Mouse (Mus musculus) liver, adult (tissue): ENCODE measurements around the gene Parp12.

Source experiments
- GATA4 ChIP-seq: IDR thresholded peaks from 2 replicates; pipeline ENCODE4 v1.6.1; 2014; ENCODE audit warnings: mild to moderate bottlenecking, low read length; ENCODE audit not compliant: insufficient replicate concordance

Gene Parp12

DNA sequence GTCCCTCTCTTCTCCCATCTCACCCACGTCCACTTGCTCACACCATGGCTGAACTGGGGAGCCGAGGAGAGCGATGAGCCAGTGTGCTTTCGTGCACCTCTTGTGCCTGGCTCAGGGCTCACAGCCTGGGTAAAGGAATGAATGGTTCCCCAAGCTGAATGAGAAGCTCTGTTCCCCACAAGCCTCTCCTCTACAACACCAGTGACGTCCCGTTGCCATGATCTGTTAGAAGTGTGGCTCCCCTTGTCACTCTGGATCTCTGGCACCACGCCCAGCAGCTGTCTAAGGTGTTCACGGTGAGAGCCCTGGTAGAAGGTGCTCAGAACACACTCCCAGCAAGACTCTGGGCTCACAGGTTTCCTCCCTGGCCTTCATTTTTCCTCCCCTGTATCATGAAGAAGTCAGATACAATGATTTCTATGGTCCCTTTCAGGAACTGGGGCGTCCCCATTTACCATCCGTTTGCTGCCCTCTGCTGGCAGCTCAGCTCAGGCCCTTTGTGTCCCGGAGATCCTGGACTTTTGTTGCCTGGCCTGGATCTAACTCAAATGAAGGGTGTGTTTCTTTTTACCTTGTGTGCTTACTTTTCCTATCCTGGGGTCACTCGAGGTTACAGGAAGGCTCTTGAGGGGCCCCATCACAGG is 51.1 kb downstream of the Parp12 start:
- TF ChIP-seq GATA4: no peak

DNA sequence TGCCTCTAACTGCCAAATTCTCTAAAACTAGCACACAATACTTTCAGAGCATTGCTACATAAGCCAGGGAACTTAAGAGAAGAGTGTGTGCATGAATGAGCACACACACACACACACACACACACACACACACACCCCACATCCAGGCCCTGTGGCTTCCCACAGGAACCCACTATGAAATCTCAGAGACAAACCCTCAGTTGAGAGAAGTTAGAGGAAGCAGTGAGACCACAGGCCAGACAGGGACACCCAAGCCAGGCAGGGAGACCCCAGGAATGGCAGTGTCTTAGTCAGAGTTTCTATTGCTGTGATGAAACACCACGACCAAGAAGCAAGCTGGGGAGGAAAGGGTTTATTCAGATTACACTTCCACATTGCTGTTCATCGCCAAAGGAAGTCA is 54.6 kb downstream of the Parp12 start:
- no peak for TF ChIP-seq GATA4

DNA sequence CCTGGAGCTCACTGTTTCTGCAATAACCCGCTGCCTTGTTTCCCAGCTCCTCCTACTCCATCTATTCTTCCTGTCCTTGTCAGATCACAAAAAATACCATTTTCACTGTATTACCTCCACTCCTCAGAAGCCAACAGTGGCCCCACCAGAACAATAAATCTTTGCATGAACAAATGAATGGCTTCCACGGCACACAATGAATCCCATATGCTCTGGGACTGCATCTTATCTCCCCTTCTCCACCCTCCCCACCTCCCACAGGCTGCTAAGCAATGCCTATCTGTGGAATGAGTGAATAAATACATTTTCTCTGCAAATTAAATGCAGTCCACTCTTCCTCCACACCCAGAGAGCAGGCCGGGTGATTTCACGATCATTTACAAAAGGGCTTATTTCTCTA is 57.0 kb downstream of the Parp12 start:
- no peak for TF ChIP-seq GATA4

DNA sequence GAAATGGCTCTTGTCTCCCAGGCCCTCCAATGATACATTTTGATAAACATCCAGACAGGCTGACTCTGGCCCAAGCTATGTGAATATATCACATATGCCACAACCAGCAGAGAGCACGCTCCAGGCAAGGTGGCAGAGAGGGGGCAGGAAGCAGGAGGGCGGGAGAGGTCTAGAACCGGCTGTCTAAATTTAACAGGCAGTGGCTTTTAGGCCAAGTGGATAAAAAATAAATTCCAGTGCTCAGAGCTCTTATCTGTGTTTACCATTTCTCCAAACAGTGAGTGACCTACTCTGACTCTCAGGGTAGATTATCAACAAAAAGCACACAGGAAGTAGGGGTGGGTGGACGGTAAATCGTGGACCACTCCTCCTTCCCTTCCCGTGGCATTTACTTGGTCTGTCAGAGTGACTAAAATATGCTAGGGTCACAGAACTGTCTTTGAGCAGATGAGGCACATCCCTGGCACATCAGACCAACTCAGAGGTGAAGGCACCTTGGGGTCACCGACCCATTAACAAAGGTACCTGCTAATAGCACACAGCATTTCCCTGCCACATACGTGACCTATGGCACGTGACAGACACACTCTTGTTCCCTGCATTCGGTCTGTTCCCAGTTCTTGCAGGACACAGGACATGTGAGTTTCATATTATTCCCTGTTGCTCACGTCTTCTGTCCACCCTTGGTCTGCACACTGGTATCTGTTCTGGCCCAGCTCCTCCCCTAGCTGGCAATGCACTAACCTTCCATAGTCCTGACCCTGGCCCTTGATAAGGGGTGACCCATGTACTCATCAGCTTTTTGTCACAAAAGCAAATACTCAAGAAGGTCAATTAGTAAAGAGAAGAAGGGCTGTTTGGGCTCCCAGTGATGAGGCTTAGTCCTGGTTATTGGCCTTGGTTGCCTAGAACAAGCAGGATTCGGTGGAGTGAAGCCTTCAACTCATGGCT is 58.3 kb downstream of the Parp12 start:
- peak; percentile 93 for TF ChIP-seq GATA4

DNA sequence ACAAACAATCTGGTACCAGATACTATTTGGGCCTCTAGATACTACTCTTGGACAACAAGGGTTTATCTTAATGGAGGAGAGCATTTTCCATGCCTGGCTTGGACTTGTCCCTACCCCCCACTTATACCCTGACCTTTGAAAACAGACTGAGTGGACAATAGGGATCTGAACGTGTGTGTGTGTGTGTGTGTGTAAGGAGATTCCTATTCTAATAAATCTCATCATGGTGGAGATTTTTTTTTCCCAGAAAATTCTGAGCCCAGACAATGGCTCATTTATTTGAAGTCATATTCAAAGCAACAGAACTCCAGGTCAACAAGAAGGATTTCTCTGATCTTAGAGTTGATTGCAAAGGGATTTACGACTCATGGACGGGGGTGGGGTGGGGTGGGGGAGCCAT is 59.2 kb downstream of the Parp12 start:
- TF ChIP-seq GATA4: no peak

DNA sequence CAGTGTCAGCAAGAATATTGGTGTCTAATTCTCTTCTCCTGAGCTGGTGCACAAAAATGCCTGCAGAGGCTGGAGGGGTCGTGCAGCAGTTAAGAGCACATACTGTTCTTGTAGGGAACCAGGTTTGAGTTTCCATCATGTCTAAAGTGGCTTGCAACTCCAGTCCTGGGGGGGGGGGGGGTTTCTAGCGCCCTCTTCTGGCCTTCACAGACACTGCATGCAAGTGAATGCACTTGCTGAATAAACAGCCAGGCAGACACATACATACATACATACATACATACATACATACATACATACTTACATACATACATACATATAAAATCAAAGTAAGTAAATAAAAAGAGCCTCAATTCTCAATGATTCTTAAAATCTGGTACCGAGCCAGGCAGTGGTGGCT is 59.8 kb downstream of the Parp12 start:
- TF ChIP-seq GATA4: no peak

DNA sequence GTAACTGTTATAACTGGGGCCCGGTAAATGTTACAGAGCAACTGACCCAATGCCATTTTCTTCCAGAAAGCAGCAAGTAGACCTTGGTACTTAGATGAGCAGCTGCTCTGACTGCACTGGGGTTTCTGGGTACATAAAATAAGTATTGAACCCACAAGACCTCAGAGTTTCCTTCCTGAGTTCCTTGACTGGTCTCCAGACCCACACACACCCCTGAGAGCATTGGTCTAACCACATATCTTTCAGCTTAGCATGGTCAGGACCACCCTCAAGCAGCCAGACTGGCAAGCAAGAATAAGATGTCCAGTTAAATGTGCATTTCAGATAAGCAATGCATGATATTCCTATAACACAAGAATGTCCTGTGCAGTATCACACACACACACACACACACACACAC is 61.0 kb downstream of the Parp12 start:
- no peak for TF ChIP-seq GATA4

DNA sequence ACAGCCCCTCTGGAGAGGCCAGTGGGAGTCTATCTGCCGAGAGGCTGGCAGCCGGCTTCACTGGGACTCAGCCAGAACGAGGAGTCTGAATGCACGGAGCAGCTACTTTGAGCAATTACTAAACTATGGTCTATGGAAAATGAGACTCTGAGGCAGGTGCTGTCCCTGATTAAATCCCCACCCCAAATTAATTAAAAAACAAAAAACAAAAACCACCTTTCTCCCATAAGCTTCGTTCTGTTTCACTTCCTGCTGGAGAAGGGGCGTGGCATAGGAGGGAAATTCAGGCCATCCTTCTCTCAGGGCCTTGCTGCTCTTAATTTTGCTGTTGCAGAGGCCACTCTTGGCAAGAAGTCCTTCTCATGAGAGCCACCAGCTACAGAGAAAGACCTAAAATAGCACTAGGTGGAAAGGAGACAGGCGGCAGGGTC is 62.3 kb downstream of the Parp12 start:
- TF ChIP-seq GATA4: no peak

DNA sequence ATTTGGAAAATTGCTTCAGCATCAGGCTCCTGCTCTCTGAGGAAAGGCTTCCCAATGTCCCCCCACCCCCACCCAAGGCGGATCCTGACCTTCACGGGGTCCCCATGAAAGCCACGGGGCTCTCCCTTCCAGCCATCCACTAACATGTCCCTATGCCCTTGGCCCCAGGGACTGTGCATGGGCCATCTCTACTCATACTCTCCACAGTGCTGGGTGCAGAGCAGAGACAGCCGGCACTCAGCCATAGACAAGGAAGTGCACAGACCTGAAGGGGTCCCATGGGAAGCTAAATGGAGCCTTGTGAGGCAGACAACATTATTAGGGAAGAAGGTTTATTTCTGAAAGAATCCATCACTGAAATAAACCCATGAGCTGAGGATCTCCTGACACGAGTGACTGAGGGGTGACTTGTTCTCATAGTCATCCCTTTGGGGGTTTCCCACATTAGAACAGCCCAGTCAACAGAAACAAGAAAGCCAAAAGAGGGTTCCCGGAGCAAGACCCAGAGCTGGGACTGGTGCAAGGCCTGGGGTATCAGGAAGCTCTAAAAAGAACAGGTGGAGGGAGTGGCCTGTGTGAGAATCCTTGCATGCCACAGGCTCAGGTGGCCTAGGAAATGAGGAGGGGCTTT is 63.2 kb downstream of the Parp12 start:
- no peak for TF ChIP-seq GATA4

DNA sequence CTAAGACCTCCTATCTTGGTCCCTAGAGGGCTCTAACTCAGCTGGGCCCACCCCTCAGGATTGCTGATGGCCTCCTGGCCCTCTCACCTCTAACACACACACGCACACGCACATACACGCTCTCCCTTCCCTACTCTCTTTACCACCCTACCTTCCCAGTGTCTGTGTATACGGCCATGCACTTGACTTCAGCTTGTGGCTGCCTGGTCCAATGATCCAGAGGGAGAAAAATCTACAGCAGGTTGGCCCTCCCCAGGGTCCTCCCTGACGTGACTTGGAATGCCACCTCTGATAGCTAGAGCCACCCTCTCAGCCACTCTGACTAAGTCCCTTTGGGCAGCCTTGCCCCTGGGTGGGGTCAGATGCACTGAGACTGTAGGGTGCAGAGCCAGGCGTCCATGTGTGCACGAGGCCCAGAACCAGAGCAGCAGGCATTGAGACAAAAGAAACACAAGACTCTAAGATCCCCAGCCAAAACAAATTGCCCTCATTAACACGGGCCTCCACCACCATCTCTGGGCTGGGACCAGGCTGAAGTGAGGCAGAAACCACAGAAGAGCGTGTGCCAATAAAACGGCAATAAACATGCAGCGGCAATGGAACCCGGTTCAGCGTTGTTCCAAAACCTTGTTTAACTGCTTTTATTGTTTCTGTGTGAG is 63.8 kb downstream of the Parp12 start:
- no peak for TF ChIP-seq GATA4

DNA sequence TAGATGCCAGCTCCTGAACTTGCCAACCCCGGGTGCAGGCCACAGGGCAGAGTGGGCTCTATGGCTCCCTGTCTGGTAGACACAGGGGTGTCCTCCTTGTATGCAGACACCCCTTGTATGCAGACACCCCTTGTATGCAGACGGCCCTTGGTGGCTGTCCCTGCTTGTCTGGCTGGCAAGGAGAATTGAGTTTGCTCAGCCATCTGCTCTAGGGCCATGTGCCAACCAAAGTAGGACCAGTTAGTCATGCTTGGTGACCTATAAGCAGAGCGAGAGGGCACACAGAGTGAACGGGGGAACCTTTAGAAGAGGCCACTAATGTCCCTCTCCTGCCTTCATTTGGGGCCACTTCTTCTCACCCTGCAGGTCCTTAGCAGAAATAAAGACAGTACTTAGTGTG is 65.5 kb downstream of the Parp12 start:
- no peak for TF ChIP-seq GATA4

DNA sequence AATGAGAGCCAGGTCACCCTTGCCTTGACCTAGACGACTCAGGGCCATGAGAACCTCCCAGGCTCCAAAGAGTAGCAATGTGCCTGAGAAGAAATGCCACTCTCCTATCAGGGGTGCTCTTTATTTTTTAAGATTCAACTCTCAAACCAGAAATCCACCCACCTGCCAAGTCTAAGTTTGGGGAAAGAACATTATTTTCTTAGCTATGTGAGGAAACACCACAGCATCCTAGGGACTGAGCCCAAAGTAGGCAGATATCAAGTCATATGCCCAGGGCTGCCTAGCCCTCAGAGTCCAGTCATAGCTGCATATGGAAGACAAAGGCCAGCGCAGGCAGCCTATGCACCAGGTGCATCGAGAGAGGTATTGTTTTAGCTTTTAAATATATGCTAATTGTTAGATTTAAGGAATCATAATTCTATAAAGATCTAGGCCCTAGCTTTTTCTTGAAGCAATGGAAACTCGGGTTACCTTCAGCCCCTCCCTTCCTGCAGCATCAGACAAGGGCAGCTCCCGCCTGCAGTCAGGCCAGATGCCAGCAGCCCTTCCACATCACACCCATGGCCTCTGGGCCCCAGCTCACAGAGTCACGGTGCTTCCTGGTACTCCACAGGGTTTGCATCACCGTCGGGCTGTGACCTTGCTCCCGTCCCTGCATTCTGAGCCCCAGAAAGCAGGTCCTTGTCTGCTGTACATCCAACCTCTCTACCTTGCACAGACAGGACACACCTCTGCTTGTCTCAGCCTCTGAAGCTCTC is 66.2 kb downstream of the Parp12 start:
- TF ChIP-seq GATA4: no peak

DNA sequence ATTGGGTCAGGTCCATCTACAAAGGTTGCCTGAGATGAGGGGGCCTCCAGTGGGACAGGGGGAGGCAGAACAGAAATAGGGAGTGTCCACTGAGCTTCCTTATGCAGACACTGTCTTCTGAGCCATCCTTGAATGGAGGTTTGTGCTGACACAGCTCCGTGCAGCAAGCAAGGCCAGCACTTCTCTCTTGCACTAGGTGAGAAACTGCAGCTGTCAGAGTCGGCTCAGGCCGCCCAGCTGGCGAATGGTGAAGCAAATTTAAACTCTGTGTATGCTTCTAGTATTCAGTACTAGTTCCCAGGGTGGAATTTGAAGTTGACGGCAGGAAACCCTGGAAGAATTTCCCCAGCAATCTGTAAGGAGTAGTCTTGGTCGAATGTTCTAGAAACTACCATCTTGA is 67.3 kb downstream of the Parp12 start:
- no peak for TF ChIP-seq GATA4

DNA sequence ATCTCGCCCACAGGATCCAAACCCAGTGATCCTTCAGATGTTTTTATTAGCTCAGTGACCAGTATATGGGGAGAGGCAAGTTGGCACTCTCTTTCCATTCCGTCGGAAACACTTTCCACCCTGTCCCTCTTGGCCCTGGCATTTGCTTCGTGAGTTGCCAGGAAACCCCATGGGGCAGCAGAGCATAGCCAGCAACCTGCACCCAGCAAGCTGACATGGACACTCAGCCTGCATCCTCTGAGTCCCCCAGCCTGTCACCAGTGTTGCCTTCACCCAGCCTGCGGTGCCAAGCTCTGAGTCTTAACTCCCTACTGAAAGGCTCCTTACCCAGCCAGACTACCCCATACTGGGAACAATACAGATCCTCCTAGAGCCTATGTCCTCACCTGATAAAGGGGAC is 69.0 kb downstream of the Parp12 start:
- TF ChIP-seq GATA4: no peak

DNA sequence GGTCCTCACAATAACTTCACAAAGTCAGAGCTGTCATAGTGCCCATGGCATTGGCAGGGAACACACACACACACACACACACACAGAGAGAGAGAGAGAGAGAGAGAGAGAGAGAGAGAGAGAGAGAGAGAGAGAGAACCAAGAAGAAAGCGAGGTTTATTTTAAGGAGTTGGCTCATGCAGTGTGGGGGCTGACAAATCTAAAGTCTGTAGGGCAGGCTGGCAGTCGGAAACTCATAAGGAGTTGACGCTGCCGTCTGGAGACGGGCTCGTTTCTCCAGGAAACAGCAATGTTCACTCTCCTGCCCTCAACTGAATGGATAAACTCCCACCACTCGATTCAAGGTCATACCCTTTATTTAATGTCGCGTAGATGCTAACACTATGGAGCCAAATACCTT is 77.7 kb downstream of the Parp12 start:
- no peak for TF ChIP-seq GATA4
